Mouse (Mus musculus): ENCODE results near the gene Ncapd2.

GRCm38 (mm10) chr6:125166861-125167650 is 24.4 kb downstream of the Ncapd2 start:
- TF ChIP-seq CTCF (IDR thresholded peaks at IDR 0.05) (no peak), EP300 (IDR thresholded peaks at IDR 0.05) (no peak)
